Mouse (Mus musculus) forebrain, embryonic 14.5 days (tissue): ENCODE data around the gene Tasp1. TPM values are rescaled to one million over a fixed set of nuclear protein-coding genes. Genes with fewer than 3 reads are reported as not detected.

Experiments
- ATAC-seq: fragments of 200-750 bp; cut with Nextera tagmentation; 2 replicates; pipeline ENCODE4 v1.8.0; 2017; ENCODE audit warnings: mild to moderate bottlenecking, moderate library complexity
- DNase-seq: peaks from one replicate; pipeline ENCODE4 v3.0.0-alpha.2; 2015; ENCODE audit warnings: low spot score
- H3K27ac ChIP-seq: fragments of 300-500 bp; sonication (generic); 2 replicates; pipeline ENCODE4 v1.5.1; 2014; ENCODE audit warnings: low read depth, mild to moderate bottlenecking, control low read depth, low read length, moderate library complexity
- H3K27me3 ChIP-seq: fragments of 300-500 bp; sonication (generic); replicated peaks from 2 replicates; pipeline ENCODE4 v1.6.1; 2014; ENCODE audit warnings: low read length, control low read depth, mixed read lengths; ENCODE audit not compliant: control insufficient read depth, insufficient read depth
- H3K36me3 ChIP-seq: fragments of 300-500 bp; sonication (generic); 2 replicates; pipeline ENCODE4 v1.6.1; 2014; ENCODE audit warnings: low read length, control low read depth; ENCODE audit not compliant: control insufficient read depth, insufficient read depth
- H3K4me1 ChIP-seq: fragments of 300-500 bp; sonication (generic); 2 replicates; pipeline ENCODE4 v1.6.1; 2014; ENCODE audit warnings: antibody characterized with exemption, low read length, control low read depth; ENCODE audit not compliant: control insufficient read depth, insufficient read depth
- H3K4me2 ChIP-seq: fragments of 300-500 bp; sonication (generic); 2 replicates; pipeline ENCODE4 v1.6.1; 2014; ENCODE audit warnings: mild to moderate bottlenecking, control low read depth, low read length
- H3K4me3 ChIP-seq: fragments of 300-500 bp; sonication (generic); 2 replicates; pipeline ENCODE4 v1.5.1; 2014; ENCODE audit warnings: low read depth, low read length, control low read depth
- H3K9ac ChIP-seq: fragments of 300-500 bp; sonication (generic); 2 replicates; pipeline ENCODE4 v1.6.1; 2014; ENCODE audit warnings: mild to moderate bottlenecking, low read length, control low read depth, moderate library complexity
- H3K9me3 ChIP-seq: fragments of 300-500 bp; sonication (generic); replicated peaks from 2 replicates; pipeline ENCODE4 v1.6.1; 2016; ENCODE audit warnings: low read length, control low read depth, mixed read lengths; ENCODE audit not compliant: control insufficient read depth
- WGBS: fragments of 180-500 bp; shearing (Covaris S2); extraction: QIAGEN DNeasy Blood & Tissue Kit; methylation state at CpG from one replicate; pipeline ENCODE4 v1.1.7; 2014; 5-methylcytosine and 5-hydroxymethylcytosine counted together
- polyA plus RNA-seq: library from polyadenylated mRNA; unstranded; fragments of >200 nt; fragmentation: Nextera tagmentation; extraction: Ambion mirVana; gene quantifications from 2 replicates; pipeline ENCODE4 v1.2.1, GENCODE M21; 2014

Tasp1 gene
- polyA plus RNA-seq, 1 experiment from 2014 or later, result 18.9 TPM

- H3K4me2 ChIP-seq, result no peak overlapping the region
- ATAC-seq (no peak), DNase-seq (no peak)
- no peaks in the 10 kb centered on the region for H3K36me3 ChIP-seq
- no peaks in the 10 kb centered on the region for H3K4me1 ChIP-seq
- H3K27me3 ChIP-seq, result no peaks in the 10 kb centered on the region
- H3K4me3 ChIP-seq, result no peak overlapping the region
- H3K9me3 ChIP-seq, result no peaks in the 10 kb centered on the region
- WGBS, result 94% methylated on average over 1 of the region's 1 CpGs
- H3K9ac ChIP-seq, result no peak overlapping the region
- H3K27ac ChIP-seq, result no peak overlapping the region
Measured at GRCm38 (mm10) chr2:139841359-139841758, 225.2 kb downstream of the Tasp1 start.

GRCm38 (mm10) chr2:139840941-139841340, 225.7 kb downstream of the Tasp1 start:
- DNase-seq (no peak), ATAC-seq (no peak)
- Histone ChIP-seq H3K4me1 (no peaks in the 10 kb centered on the region), H3K4me2 (no peak overlapping the region), H3K27me3 (no peaks in the 10 kb centered on the region), H3K36me3 (no peaks in the 10 kb centered on the region), H3K9me3 (no peaks in the 10 kb centered on the region), H3K9ac (no peak overlapping the region), H3K27ac (no peak overlapping the region), H3K4me3 (no peak overlapping the region)
- WGBS, result 78% methylated on average over 5 of the region's 5 CpGs

DNA sequence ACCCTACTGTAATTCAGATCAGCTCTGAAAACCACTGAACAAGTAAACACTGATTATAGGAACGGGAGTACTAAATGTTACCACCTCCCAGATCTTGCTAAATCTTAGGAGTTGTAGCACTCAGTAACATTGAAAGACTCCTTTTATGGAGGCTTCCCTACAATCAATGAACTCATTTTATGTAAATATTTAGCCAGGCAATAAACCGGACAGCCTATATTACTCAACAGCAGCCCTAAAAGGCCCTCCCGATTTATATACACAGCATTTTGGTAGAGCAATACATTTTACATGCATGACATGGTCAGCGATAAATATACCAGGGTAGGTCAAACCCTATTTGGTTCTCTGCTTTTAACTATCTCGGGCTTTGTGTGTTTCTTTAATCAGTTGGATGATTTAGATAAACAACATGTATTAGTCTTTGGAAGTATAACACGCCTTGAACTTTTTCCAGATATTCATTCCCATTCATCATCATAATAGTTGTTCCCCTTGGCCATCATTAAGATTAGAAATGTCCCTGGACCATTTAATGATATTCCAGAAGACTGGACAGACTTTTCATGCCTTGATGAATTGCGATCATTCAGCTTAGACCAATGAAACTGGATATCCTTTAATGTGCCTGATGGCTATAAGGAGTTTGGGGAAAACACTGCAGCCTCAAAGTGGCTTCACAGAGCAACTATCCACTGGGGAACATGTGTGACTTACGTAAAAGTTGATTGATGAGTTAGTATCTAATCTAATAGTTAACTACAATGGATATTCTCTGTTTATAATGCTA, 244.8 kb downstream of the Tasp1 start:
- H3K27ac ChIP-seq, result no peak overlapping the region
- 92% methylated on average over 8 of the region's 8 CpGs for WGBS
- no peak overlapping the region for H3K9ac ChIP-seq
- DNase-seq, result no peak
- no peaks in the 10 kb centered on the region for H3K36me3 ChIP-seq
- H3K4me1 ChIP-seq, result no peaks in the 10 kb centered on the region
- H3K27me3 ChIP-seq, result no peaks in the 10 kb centered on the region
- no peak overlapping the region for H3K4me3 ChIP-seq
- H3K4me2 ChIP-seq, result no peak overlapping the region
- ATAC-seq, result no peak
- H3K9me3 ChIP-seq, result no peaks in the 10 kb centered on the region

- Histone ChIP-seq H3K36me3 (no peaks in the 10 kb centered on the region), H3K4me2 (no peak overlapping the region), H3K4me3 (no peak overlapping the region), H3K9me3 (no peaks in the 10 kb centered on the region), H3K9ac (no peak overlapping the region), H3K27me3 (no peaks in the 10 kb centered on the region), H3K4me1 (no peaks in the 10 kb centered on the region), H3K27ac (no peak overlapping the region)
- 79% methylated on average over 3 of the region's 3 CpGs for WGBS
- no peak for DNase-seq
- no peak for ATAC-seq
Measured at GRCm38 (mm10) chr2:139817275-139817674, 249.3 kb downstream of the Tasp1 start.

DNA sequence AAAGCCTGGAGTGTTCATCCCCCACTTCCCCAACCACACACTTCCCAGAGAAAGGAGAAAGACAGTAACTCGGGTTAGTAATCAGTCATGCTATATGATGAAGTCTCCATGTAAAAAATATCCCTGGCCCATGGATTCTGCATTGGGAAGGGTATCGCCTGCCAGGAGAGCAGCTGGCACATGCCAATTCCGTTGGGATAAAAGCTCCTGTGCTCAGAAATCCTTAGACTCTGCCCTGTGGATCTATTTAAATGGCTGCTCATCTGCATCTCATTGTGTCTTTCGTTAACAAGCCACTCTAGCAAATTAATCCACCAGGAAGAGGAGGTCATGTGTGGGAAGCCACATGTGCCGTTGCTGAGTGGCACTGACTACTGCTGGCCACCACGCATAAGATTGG, 258.7 kb downstream of the Tasp1 start:
- no peaks in the 10 kb centered on the region for H3K27me3 ChIP-seq
- H3K4me1 ChIP-seq, result no peaks in the 10 kb centered on the region
- no peaks in the 10 kb centered on the region for H3K9me3 ChIP-seq
- ATAC-seq (no peak), DNase-seq (no peak)
- WGBS, result 73% methylated on average over 6 of the region's 6 CpGs
- H3K4me3 ChIP-seq, result no peak overlapping the region
- H3K4me2 ChIP-seq, result no peak overlapping the region
- H3K27ac ChIP-seq, result no peak overlapping the region
- no peak overlapping the region for H3K9ac ChIP-seq
- no peaks in the 10 kb centered on the region for H3K36me3 ChIP-seq

DNA sequence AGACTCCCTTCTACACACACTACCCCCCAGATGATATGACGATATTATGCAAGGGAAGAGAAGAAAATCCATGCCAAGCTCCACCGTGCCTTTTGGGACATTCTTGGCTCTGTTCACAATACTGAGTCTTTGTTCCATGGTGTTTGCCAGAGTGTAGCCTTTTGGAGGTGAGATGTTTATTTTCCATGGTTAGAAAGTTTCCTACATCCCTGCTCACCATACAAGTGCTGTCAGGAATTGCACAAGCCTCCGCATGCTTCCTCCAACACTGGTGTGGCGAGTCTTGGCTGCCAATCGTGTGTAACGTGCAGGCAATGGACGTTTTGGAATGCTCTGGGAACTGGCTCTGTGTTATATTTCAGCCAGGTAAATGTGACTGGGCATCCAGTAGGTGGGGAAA, 262.6 kb downstream of the Tasp1 start:
- ATAC-seq (no peak), DNase-seq (no peak)
- Histone ChIP-seq H3K36me3 (no peaks in the 10 kb centered on the region), H3K4me1 (no peaks in the 10 kb centered on the region), H3K4me2 (no peak overlapping the region), H3K27me3 (no peaks in the 10 kb centered on the region), H3K4me3 (no peak overlapping the region), H3K9ac (no peak overlapping the region), H3K9me3 (no peaks in the 10 kb centered on the region), H3K27ac (no peak overlapping the region)
- WGBS, result 81% methylated on average over 7 of the region's 7 CpGs

GRCm38 (mm10) chr2:139792345-139793120, 274.1 kb downstream of the Tasp1 start:
- no peaks in the 10 kb centered on the region for H3K36me3 ChIP-seq
- no peak overlapping the region for H3K4me3 ChIP-seq
- no peak overlapping the region for H3K4me2 ChIP-seq
- no peak overlapping the region for H3K27ac ChIP-seq
- no peak for ATAC-seq
- DNase-seq, result no peak
- H3K4me1 ChIP-seq, result no peaks in the 10 kb centered on the region
- WGBS, result 84% methylated on average over 9 of the region's 9 CpGs
- H3K27me3 ChIP-seq, result no peaks in the 10 kb centered on the region
- H3K9me3 ChIP-seq, result no peaks in the 10 kb centered on the region
- no peak overlapping the region for H3K9ac ChIP-seq

DNA sequence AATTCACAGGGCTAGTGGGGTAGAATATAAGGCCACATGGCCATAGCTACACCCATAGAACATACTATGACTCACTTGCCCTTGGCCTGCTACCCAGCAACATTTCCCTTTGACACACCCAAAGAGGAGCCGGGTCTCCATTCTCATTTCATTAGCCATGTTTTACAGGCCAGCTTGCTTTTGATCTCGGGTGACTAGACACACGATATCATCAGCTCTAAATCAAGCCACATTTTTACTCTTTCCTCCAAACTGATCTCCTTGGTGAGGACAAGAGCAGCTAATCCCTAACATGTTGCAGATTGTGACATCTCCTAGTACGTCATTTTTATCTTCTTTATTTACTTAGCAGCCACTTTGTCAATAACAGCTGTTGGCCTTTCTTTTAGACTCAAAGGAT, 277.9 kb downstream of the Tasp1 start:
- WGBS, result 85% methylated on average over 4 of the region's 4 CpGs
- Histone ChIP-seq H3K4me3 (no peak overlapping the region), H3K9ac (no peak overlapping the region), H3K4me2 (no peak overlapping the region), H3K36me3 (no peaks in the 10 kb centered on the region), H3K27ac (no peak overlapping the region), H3K4me1 (no peaks in the 10 kb centered on the region), H3K27me3 (no peaks in the 10 kb centered on the region), H3K9me3 (no peaks in the 10 kb centered on the region)
- ATAC-seq (no peak), DNase-seq (no peak)

DNA sequence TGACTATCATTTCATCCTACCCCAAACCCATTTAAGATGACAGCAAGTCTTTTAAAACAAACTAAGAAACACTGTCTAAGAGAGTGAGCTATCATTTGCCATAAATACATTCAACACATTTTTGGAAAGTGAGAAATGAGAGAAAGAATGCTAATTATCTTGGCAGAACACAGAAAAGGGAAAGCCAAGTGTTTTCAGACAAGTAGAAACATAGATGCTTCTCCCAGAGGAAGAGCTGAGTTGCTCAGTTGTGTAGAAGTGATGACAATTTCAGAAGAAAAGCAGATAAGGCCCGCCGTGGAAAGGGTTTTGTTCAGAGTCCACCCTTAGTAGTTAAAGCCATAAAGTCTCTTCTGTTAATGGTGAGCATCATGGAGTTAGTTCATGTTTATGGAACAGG, 281.7 kb downstream of the Tasp1 start:
- no peak overlapping the region for H3K9ac ChIP-seq
- no peaks in the 10 kb centered on the region for H3K4me1 ChIP-seq
- no peak for ATAC-seq
- DNase-seq, result peak; percentile 20
- WGBS, result 84% methylated on average over 2 of the region's 2 CpGs
- no peak overlapping the region for H3K4me2 ChIP-seq
- no peaks in the 10 kb centered on the region for H3K27me3 ChIP-seq
- no peaks in the 10 kb centered on the region for H3K9me3 ChIP-seq
- no peak overlapping the region for H3K4me3 ChIP-seq
- H3K36me3 ChIP-seq, result no peaks in the 10 kb centered on the region
- H3K27ac ChIP-seq, result no peak overlapping the region
